Comparison of ENCODE assay signal across 10 mouse cellular contexts in genomic region chr8:126919255-126919654, GRCm38 (mm10). TPM values are rescaled to one million over a fixed set of nuclear protein-coding genes. Genes with fewer than 3 reads are reported as not detected.
DNase-seq lines count a peak whose midpoint lies in the region; ATAC-seq lines count a peak whose summit lies in the region.
"Had no signal": no experiment of that assay in that cellular context is flagged by ENCODE, and none has a peak within 500 bp of the region (broad histone marks: within the 10 kb centered on the region; RNA-seq: fewer than 3 reads in every experiment).

No protein-coding gene starts in this region.

- ATAC-seq in kidney, embryonic 14.5 days (ENCODE audit: low FRiP score, low TSS enrichment), result peak; percentile 80
- no peak for ATAC-seq in frontal cortex, adult (ENCODE audit: low TSS enrichment)
- ATAC-seq: lung, postnatal 0 days had no signal

- no peaks in the 10 kb centered on the region for H3K9me3 ChIP-seq in heart, embryonic 10.5 days
- no peaks in the 10 kb centered on the region for H3K9me3 ChIP-seq in kidney, embryonic 14.5 days (ENCODE audit: control insufficient read depth, low read length)

- intact Hi-C loops in heart, postnatal 25 days (cut with DNase I), result loop anchor here (2.0 to 5.0 kb wide), 3 partner anchors 68 to 250 kb away; no protein-coding TSS in a partner anchor

- H3K36me3 ChIP-seq in heart, embryonic 10.5 days, result peaks cover 3% of the 10 kb centered on the region; the same call in 1 of the 2 replicates
- H3K36me3 ChIP-seq in kidney, embryonic 14.5 days (ENCODE audit: control insufficient read depth, insufficient read depth, low read length), result 0 out of 2 replicates have a peak, but pooled peaks cover 2% of the 10 kb centered on the region

- H3K27ac ChIP-seq in heart, embryonic 10.5 days, result peak overlapping the region; percentile 80
- H3K27ac ChIP-seq in kidney, embryonic 14.5 days (ENCODE audit: low read depth, low read length), result peak overlapping the region; percentile 71

- H3K9ac ChIP-seq in kidney, embryonic 14.5 days (ENCODE audit: low read depth, low read length), result no peak overlapping the region

- WGBS in heart, embryonic 10.5 days, result 57% methylated on average over 2 of the region's 2 CpGs
- 45% methylated on average over 2 of the region's 2 CpGs for WGBS in kidney, embryonic 14.5 days

- no peak overlapping the region for H3K4me2 ChIP-seq in kidney, embryonic 14.5 days (replicated peaks; ENCODE audit: low read depth, low read length)

- DNase-seq in heart, embryonic 10.5 days (ENCODE audit: low spot score), result no peak
- no peak for DNase-seq in heart, postnatal 25 days (ENCODE audit: low spot score)
- DNase-seq in 3134 (ENCODE audit: extremely low read depth, insufficient read length, low spot score), result peak; percentile 74
- peak; percentile 82 to 84 for DNase-seq in adrenal gland, postnatal 36 days
- no peak for DNase-seq in embryo, embryonic 10 days (ENCODE audit: low spot score)
- DNase-seq in neural tube, embryonic 10.5 days (ENCODE audit: extremely low spot score, low spot score), result no peak

- H3K4me3 ChIP-seq in heart, embryonic 10.5 days, result no peak overlapping the region
- H3K4me3 ChIP-seq in kidney, embryonic 14.5 days (ENCODE audit: low read length), result no peak overlapping the region

- no peaks in the 10 kb centered on the region for H3K27me3 ChIP-seq in heart, embryonic 10.5 days (ENCODE audit: insufficient read depth, poor library complexity, severe bottlenecking)
- no peaks in the 10 kb centered on the region for H3K27me3 ChIP-seq in kidney, embryonic 14.5 days (ENCODE audit: control insufficient read depth, insufficient read depth, low read length)
- H3K27me3 ChIP-seq: CH12.LX had no signal

- H3K4me1 ChIP-seq in heart, embryonic 10.5 days, result peaks cover 43% of the 10 kb centered on the region
- peaks cover 10% of the 10 kb centered on the region for H3K4me1 ChIP-seq in kidney, embryonic 14.5 days (ENCODE audit: control insufficient read depth, insufficient read depth, low read length)

RNA-seq across cellular contexts. Expression of gene Tomm20, which starts 26.4 kb away (rescaled TPM):
- polyA plus RNA-seq in heart, embryonic 10.5 days (2016; fragmentation: Nextera tagmentation; extraction: Ambion mirVana), result 276 and 307 TPM in 2 replicates
- 10 to 100 TPM; 76.2 to 76.4 TPM for total RNA-seq in heart, postnatal 25 days (2021)
- total RNA-seq in adrenal gland, postnatal 36 days (2021), result 100 to 1,000 TPM; 188 to 205 TPM
- 262 and 292 TPM in 2 replicates for polyA plus RNA-seq in kidney, embryonic 14.5 days (2014; fragmentation: Nextera tagmentation; extraction: Ambion mirVana)

RNA-seq across cellular contexts. Expression of gene Rbm34, which starts 51.6 kb away (rescaled TPM):
- polyA plus RNA-seq in heart, embryonic 10.5 days (2016; fragmentation: Nextera tagmentation; extraction: Ambion mirVana), result 14.0 and 25.0 TPM in 2 replicates
- 1 to 10 TPM; 2.6 to 2.8 TPM for total RNA-seq in heart, postnatal 25 days (2021)
- total RNA-seq in adrenal gland, postnatal 36 days (2021), result 10 to 100 TPM; 13.1 to 14.2 TPM
- polyA plus RNA-seq in kidney, embryonic 14.5 days (2014; fragmentation: Nextera tagmentation; extraction: Ambion mirVana), result 28.7 and 33.0 TPM in 2 replicates

Comparison
In these comparisons a context has a peak if more than half of its experiments do, and no peak if none do; other contexts are left out.
1. DNase-seq: peak in 3134 (single experiment) and adrenal gland, postnatal 36 days (2 of 2); none in heart, embryonic 10.5 days (single experiment), heart, postnatal 25 days (single experiment), embryo, embryonic 10 days (single experiment) and neural tube, embryonic 10.5 days (single experiment).